Mouse (Mus musculus) ES-E14 (cell line): ENCODE results near the gene Gstz1. TPM values are rescaled to one million over a fixed set of nuclear protein-coding genes. Genes with fewer than 3 reads are reported as not detected.

ENCODE experiments used
- DNase-seq: peaks from one replicate; pipeline ENCODE4 v3.0.0-alpha.2; 2013; ENCODE audit warnings: low read depth, low spot score
- H3K27ac ChIP-seq: 2 replicates; pipeline ENCODE4 v1.5.1; 2012; ENCODE audit warnings: low read depth, mild to moderate bottlenecking, low read length, moderate library complexity, mixed read lengths; ENCODE audit not compliant: poor library complexity, insufficient read depth, severe bottlenecking
- H3K36me3 ChIP-seq: 2 replicates; pipeline ENCODE4 v1.6.1; 2012; ENCODE audit warnings: mild to moderate bottlenecking, low read length, moderate library complexity, mixed read lengths; ENCODE audit not compliant: control insufficient read depth, poor library complexity, insufficient read depth, severe bottlenecking
- H3K4me1 ChIP-seq, 2 experiments: fragments of 150-350 bp in 1 of 2; sonication (generic) in 1 of 2; 2 replicates each; pipeline ENCODE4 v1.6.1; 2012; ENCODE audit warnings: low read length in 2 of 2, mild to moderate bottlenecking in 1 of 2, mixed read lengths in 1 of 2; ENCODE audit not compliant: control insufficient read depth in 2 of 2, insufficient read depth in 2 of 2, poor library complexity in 1 of 2
- H3K4me3 ChIP-seq, 2 experiments: fragments of 150-350 bp in 1 of 2; sonication (generic) in 1 of 2; 2 replicates each; pipeline ENCODE4 v1.5.1; 2012; ENCODE audit warnings: low read length in 2 of 2, low read depth in 1 of 2, mild to moderate bottlenecking in 1 of 2, mixed read lengths in 1 of 2; ENCODE audit not compliant: insufficient read depth in 1 of 2, poor library complexity in 1 of 2, severe bottlenecking in 1 of 2
- H3K9ac ChIP-seq: 2 replicates; pipeline ENCODE4 v1.6.1; 2012; ENCODE audit warnings: low read depth, mild to moderate bottlenecking, low read length, mixed read lengths; ENCODE audit not compliant: poor library complexity, insufficient read depth, severe bottlenecking
- H3K9me3 ChIP-seq: fragments of 150-350 bp; sonication (generic); 2 replicates; pipeline ENCODE4 v1.6.1; 2012; ENCODE audit warnings: low read depth, mild to moderate bottlenecking, low read length; ENCODE audit not compliant: control insufficient read depth, insufficient read depth
- CHD2 ChIP-seq: IDR thresholded peaks from 2 replicates; pipeline ENCODE4 v1.6.1; 2014; ENCODE audit warnings: mild to moderate bottlenecking, low read depth, low read length, inconsistent platforms
- HCFC1 ChIP-seq: IDR thresholded peaks from 2 replicates; pipeline ENCODE4 v1.6.1; 2012; ENCODE audit warnings: low read length, inconsistent platforms, borderline replicate concordance; ENCODE audit not compliant: insufficient read depth
- MAFK ChIP-seq: IDR thresholded peaks from 2 replicates; pipeline ENCODE4 v1.6.1; 2014; ENCODE audit warnings: mild to moderate bottlenecking, low read depth, low read length, inconsistent platforms; ENCODE audit not compliant: insufficient read depth
- ZC3H11A ChIP-seq: IDR thresholded peaks from 2 replicates; pipeline ENCODE4 v1.6.1; 2012; ENCODE audit warnings: low read depth, mild to moderate bottlenecking, inconsistent platforms, low read length, borderline replicate concordance
- ZNF384 ChIP-seq: IDR thresholded peaks from 2 replicates; pipeline ENCODE4 v1.6.1; 2012; ENCODE audit warnings: low read depth, low read length, inconsistent platforms
- in situ Hi-C, 2 experiments: fragments of 600-800 bp; cut with MboI; formaldehyde crosslinking; loops; one replicate each; pipeline ENCODE4 v1.15.1; 2025; ENCODE audit warnings: low sequenced_read_pairs in 2 of 2, inconsistent platforms in 1 of 2; ENCODE audit not compliant: unreplicated experiment in 2 of 2
- total RNA-seq: library from RNA; depleted of rRNA; stranded (reverse); fragments of 300-350 nt; gene quantifications from 2 replicates; pipeline ENCODE4 v1.2.3, GENCODE M21; 2012

Gene Gstz1
- total RNA-seq, 1 experiment, result 16.9 TPM

DNA sequence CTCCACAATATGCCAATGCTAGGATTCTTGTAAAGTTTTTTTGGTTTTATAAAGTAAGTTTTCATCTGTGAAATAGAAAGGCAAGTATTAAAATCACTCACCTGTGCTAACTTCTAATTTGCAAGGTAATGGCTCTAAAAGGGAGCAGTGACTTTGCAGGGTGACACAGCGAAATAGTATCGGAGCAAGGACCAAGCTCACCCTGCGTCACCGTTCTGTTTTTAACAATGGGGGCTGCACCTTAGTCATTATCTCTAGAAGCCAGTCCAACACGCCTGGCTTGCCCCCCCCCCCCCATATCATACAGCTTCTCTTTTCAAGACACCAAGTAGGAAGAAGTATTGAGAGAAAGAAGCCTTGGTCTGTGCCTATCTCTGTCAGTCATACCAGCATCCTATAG is 13.8 kb downstream of the Gstz1 start:
- H3K4me3 ChIP-seq, result no peak overlapping the region
- in situ Hi-C loops, result no loop called here
- no peak overlapping the region for H3K27ac ChIP-seq
- no peaks in the 10 kb centered on the region for H3K36me3 ChIP-seq
- H3K4me1 ChIP-seq, result no peaks in the 10 kb centered on the region; a peak in 1 of 4 replicates
- no peaks in the 10 kb centered on the region for H3K9me3 ChIP-seq
- no peak for DNase-seq
- TF ChIP-seq ZC3H11A (no peak), MAFK (no peak), HCFC1 (no peak), CHD2 (no peak), ZNF384 (no peak)
- H3K9ac ChIP-seq, result no peak overlapping the region

DNA sequence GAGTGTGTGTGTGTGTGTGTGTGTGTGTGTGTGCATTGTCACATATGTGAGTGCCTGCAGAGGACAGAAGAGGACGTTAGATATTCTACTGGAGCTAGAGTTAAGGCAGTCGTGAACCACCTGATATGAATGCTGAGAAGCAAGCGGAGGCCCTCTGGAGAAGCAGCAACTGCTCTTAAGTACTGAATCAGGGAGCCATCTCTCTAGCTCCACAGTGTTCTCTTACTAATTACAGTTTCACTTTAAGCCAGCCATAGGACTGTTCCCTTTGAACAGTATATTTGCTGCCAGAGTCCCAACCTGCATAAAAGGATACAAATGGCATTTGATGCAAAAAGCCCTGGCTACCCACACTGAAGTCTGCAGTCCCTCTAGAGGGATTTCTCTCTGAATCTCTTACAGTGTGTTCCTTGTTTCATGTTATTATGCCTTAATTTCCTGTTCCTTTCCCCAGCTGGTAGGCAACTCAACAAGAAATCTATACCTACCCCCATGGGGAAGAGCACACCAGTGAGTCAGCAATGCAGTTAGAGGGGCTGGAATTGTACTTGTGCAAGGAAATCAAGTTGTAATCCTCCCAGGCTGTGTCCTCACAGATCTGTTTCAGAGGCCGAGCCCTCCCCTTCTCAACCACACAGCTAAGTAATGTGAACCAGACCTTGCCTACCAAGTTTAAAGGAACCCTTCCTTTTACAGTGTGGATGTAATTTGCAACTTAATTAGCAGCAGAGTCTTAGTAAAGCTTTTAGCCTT is 28.4 kb downstream of the Gstz1 start:
- Histone ChIP-seq H3K4me1 (no peaks in the 10 kb centered on the region), H3K9ac (no peak overlapping the region), H3K9me3 (no peaks in the 10 kb centered on the region), H3K27ac (no peak overlapping the region), H3K4me3 (no peak overlapping the region), H3K36me3 (peaks cover 21% of the 10 kb centered on the region)
- in situ Hi-C loops, result no loop called here
- TF ChIP-seq ZC3H11A (no peak), CHD2 (no peak), HCFC1 (no peak), MAFK (no peak), ZNF384 (no peak)
- no peak for DNase-seq

DNA sequence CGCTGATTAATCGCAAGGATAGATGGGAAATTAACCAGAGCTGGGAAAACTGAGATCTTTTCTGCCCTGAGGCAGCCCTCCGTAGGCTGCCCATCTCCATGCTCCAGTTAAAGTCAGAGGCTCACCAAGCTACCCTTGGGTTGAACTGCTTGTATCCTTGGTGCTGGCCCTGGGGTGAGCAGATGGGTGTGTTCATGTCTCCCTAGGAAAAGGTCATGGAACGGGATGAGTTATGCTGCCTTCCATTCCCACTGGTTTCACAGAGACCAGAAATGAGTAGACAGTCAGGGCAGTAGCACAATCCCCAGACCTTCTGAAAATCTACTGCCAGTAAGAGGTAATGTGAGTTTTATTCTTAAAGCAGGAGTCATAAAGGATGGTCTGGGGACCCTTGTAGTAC is 30.7 kb downstream of the Gstz1 start:
- no peaks in the 10 kb centered on the region for H3K9me3 ChIP-seq
- no peak overlapping the region for H3K9ac ChIP-seq
- peaks cover 13% of the 10 kb centered on the region for H3K36me3 ChIP-seq
- DNase-seq, result no peak
- no peaks in the 10 kb centered on the region for H3K4me1 ChIP-seq
- TF ChIP-seq MAFK (no peak), ZC3H11A (no peak), ZNF384 (no peak), HCFC1 (no peak), CHD2 (no peak)
- no peak overlapping the region for H3K4me3 ChIP-seq
- no peak overlapping the region for H3K27ac ChIP-seq
- in situ Hi-C loops, result no loop called here

DNA sequence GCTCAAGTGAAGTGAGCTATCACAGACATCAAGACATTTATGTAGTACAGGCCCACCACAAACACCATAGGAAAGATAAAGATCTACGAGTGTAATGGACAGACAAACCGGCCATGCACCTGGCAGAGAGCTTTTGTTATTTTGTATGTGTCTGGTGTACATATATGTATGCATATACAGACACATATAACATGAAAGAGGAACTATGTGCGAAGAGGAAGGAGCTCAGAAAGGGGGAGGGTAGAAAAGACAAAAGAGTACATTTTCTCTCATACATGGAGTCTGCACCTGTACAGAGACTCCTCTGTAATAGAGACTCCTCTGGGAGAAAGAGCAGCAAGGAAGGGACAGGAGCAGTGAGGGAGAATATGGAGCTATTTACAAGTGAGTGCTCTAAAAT is 46.0 kb downstream of the Gstz1 start:
- in situ Hi-C loops, result no loop called here
- H3K27ac ChIP-seq, result no peak overlapping the region
- TF ChIP-seq ZC3H11A (no peak), MAFK (no peak), ZNF384 (no peak), HCFC1 (no peak), CHD2 (no peak)
- DNase-seq, result no peak
- H3K36me3 ChIP-seq, result no peaks in the 10 kb centered on the region
- no peaks in the 10 kb centered on the region for H3K9me3 ChIP-seq
- no peak overlapping the region for H3K9ac ChIP-seq
- H3K4me1 ChIP-seq, result peaks cover 0 to 9% of the 10 kb centered on the region in 2 experiments; a peak in 1 of 4 replicates
- H3K4me3 ChIP-seq, result no peak overlapping the region

DNA sequence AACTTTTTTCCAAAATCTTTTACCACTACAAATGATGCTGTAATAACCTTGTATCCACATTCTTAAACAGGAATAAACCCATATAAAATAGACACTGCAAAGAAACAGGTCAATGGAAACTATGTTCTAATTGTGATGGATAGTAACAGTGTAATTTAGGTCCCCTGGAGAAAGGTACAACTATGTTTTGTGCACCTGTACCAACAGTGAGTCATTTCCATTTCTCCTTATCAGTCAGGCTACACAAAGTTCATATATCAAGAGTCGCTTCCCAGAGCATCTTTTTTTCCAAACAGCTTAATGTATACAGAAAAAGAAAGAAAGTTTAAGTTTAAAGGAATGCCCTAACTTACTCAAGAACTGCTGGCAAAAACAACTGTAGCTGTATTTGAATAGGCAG is 48.1 kb downstream of the Gstz1 start:
- H3K4me1 ChIP-seq, result peaks cover 0 to 9% of the 10 kb centered on the region in 2 experiments; a peak in 2 of 4 replicates
- H3K36me3 ChIP-seq, result no peaks in the 10 kb centered on the region
- H3K27ac ChIP-seq, result no peak overlapping the region
- H3K4me3 ChIP-seq, result no peak overlapping the region
- no peaks in the 10 kb centered on the region for H3K9me3 ChIP-seq
- no peak overlapping the region for H3K9ac ChIP-seq
- TF ChIP-seq ZNF384 (no peak), MAFK (no peak), CHD2 (no peak), ZC3H11A (no peak), HCFC1 (no peak)
- no peak for DNase-seq
- in situ Hi-C loops, result no loop called here
